Mouse (Mus musculus) 416B (cell line): ENCODE results near the gene Nup98.
A peak's percentile ranks its signal among the peaks of the same experiment; 100 is the strongest.

Experiments
- DNase-seq: peaks from one replicate; pipeline ENCODE4 v3.0.0; 2011; ENCODE audit warnings: low read depth

Nup98 gene

GRCm38 (mm10) chr7:102209756-102210721 is at the start of gene Nup98, which contains the start of gene Pgap2:
Gene Nup98, minus strand, starts transcription at chr7:102210176.
Gene Pgap2, plus strand, starts transcription at chr7:102210208.
- peak; percentile 100 for DNase-seq

- DNase-seq = no peak
These were observed 48.8 kb upstream of the Nup98 start for GRCm38 (mm10) chr7:102258753-102259152.

GRCm38 (mm10) chr7:102258189-102258588 is 48.2 kb upstream of the Nup98 start:
- peak; percentile 83 for DNase-seq

DNA sequence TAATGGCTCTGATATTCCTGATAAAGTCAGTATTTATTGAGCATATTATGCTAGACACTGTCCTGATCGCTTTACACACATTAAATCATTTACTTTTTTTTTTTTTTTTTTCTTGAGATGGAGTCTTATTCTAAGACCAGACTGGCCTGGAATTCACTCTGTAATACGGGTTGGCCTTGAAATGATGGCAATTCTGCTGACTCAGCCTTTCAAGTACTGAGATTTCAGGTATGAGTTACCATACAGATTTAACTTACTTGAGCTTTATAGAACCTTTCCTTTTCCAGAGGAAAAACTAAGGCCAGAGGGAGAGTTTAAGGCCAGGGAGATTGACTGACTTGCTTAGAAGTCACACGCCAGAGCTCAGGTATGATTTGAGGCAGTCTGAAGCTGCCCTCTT is 46.7 kb upstream of the Nup98 start:
- DNase-seq = no peak

DNA sequence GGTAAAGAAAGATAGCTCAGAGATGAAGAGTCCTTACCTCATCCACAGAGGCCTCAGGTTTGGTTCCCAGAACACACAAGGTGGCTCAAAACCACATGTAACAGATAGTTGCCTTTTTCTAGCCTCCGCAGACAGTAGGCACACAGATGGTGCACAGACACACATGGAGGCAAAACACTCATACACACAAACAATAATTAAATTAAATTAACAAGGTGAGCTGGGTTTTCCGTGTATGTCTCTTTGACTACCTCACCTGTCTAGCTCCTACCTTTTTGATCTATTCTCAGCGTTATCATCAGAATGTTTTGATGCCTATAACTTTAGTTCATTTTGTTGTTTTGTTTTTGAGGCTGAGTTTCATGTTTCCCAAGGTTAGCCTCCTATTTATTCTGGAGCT is 46.0 kb upstream of the Nup98 start, which contains the start of gene Rhog:
Gene Rhog, minus strand, starts transcription at position 101 of the 400 bp plus-strand sequence.
- DNase-seq = no peak

DNA sequence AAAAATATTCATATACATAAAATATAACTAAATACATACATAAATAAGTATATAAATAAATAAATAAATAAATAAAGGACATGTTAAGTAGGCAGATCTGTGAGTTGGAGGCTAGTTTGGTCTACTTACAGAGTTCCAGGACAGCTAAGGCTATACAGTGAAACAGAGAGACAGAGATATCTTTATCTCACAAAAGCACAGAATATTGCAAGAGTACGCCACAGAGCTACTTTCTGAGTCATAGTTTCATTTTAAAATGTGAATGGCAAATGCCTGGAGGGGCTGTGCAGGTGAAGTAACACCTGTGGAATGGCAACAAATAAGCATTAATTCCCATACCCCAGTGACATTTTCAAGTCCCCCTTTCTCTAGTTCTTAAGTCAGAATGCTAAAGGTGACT is 43.7 kb upstream of the Nup98 start:
- DNase-seq = no peak

GRCm38 (mm10) chr7:102250631-102251214 is 40.7 kb upstream of the Nup98 start:
- peak; percentile 93 for DNase-seq

GRCm38 (mm10) chr7:102249896-102250630 is 40.1 kb upstream of the Nup98 start:
- peak; percentile 85 for DNase-seq

GRCm38 (mm10) chr7:102249531-102249895 is 39.5 kb upstream of the Nup98 start:
- peak; percentile 65 for DNase-seq

- DNase-seq = peak; percentile 77
These were observed 38.9 kb upstream of the Nup98 start for GRCm38 (mm10) chr7:102248691-102249404.

DNA sequence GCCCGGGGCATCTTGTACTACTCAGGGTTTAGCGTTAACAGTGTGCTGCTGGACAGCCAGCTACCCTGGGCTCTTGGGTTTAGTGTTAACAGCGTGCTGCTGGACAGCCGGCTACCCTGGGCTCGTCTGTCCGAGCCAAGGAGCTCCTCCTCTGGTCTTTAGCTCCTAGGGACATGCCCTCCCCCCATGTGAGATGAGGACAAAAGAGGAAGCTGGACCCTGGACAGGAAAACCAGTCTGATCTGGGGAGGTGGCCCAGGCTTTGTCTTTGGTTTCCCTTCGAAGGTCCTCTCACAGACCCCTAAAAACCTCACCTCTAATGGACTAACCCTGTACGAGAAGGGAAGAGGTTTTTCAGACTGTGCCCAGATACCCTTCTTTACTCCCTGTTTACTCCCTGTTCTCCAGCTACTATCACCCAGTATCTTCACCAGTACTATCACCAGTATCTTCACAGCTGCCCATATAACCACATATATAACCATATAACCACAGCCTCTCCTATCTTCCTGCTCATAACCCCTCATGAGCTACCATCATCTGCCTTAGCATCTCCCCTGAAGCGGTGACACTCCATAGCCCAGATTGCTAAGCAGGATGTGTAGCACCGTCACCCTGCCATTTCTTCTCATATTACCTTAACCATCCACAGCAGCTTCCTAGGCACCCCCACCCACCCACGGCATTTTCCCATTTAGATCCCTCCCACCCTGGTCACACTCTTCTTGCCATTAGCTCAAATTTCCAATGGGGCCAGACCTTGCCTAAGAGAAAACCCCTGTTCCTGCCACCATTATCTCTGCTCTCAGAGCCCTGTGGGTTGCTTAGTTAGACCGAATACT is 37.2 kb upstream of the Nup98 start:
- peak; percentile 89 for DNase-seq

DNA sequence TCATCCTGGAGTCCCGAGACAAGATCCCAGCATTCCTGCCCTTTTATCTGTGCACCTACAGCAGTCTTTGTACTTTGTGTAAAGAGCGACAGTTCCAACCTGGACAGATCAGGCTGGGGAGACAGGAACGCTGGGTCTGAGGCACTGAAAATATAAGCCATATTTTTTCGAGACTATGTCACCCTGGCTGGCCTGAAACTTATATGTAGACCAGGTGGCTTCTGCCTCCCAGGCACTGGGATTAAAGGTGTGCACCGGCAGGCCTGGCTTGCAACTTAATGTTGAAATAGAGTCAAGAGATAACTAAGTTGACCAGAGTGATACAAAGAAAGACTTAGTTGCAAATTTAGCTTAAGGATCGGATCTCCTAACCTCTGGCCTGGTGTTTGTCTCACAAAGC is 36.3 kb upstream of the Nup98 start:
- no peak for DNase-seq

DNA sequence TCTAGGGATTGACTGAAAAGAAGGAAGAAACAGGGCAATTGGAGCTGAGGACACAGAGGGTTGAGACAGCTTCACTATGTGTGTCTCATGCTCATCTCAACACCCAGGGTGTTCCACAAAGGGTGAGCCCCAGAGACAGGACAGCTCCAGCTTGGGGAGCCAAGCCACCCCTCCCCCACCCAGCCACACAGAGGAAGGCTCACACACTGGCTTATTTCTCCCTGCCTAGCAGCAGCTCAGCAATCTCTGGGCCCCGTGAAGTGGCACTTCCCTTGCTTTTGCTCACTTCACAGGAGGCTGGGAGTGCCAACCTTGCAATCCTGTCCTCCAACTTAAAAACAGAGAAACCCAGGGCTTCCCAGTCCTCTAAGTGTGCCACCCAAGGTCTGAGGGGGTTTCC is 35.8 kb upstream of the Nup98 start:
- DNase-seq = peak; percentile 58

GRCm38 (mm10) chr7:102244782-102245535 is 35.0 kb upstream of the Nup98 start:
- DNase-seq = peak; percentile 62

DNA sequence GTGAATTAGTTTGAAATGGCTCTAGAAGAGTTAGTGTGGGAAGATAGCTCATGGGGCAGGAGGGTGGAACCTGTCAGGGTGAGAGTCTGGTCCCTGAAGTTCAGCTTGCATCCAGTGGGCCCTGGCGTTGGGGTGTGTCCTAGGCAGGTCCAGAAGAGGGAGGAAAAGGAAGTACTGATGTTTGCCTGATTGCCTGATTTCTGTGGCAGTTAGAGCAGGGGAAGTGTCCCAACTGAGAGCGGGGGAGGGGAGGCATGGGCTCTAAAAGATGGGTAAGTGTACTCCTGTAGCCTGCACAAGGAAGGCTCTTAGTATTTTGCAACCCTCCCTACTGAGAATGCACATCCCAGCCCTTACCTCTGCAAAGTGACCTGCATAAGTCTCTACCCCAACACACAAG is 33.9 kb upstream of the Nup98 start:
- DNase-seq = peak; percentile 95

DNA sequence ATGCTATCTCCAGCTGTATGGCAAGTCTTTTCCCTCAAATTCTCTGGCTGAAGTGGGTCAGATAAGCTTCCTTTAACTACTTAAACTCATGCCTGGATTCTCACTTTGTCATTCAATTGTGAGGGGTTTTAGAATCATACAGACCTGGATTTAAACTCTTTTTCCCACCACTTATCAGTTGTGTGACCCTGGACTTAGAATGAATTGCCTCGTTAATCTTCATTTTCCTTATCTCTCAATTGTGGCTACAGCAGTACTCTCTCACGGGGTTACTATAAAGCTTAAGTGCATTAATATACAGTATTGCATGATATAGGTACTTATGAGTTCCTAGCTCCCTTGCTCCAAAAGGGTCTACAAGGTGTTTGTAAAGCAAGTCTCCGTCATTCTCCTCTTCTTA is 32.9 kb upstream of the Nup98 start:
- no peak for DNase-seq

DNA sequence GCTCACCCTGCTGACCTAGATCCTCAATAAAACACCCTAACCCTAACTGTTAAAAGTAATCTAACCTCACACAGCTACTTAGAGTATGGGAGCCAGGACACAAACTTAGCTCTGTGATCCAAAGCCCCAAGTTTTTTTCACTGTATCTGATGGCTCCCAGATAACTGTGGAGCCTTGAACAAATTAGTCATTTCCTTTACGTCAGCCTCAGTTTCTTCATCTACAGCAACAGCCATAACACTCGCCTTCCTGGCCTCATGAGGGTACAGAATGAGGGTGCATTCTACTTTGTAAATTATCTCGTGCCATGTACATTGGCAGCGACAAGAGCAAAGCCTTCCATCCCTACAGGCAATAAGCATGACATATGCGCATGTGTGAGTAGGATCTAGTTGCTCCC is 32.4 kb upstream of the Nup98 start:
- DNase-seq = peak; percentile 97

GRCm38 (mm10) chr7:102239591-102239990 is 29.6 kb upstream of the Nup98 start:
- no peak for DNase-seq

DNA sequence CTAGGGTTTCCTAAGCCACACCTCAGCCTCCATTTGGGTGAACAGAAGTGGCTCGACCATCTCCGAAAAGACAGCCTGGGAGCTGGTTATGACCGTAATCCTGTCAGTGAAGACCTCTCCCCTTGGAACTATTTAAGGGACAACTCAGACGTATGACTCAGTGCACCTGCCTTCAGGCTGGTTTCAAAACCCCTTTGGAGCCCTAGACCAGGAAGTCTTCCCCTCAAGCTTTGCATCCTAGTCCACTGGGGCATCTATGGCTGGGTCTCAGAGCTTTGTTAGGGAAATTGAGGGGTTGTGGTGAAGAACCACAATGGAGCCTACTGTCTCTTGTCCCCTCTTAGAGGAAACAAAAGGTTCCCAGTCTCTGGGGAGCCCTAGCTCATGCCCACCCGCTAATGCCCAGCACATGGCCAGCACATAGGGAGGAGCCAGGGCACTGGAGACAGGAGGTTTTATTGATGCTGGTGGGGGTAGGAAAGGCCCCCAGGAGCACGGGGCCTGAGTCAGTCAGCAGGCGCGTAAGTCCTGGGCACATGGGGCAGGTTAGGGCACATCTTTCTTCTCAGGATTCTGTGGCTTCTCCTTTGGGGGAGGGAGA is 28.8 kb upstream of the Nup98 start:
- no peak for DNase-seq

DNA sequence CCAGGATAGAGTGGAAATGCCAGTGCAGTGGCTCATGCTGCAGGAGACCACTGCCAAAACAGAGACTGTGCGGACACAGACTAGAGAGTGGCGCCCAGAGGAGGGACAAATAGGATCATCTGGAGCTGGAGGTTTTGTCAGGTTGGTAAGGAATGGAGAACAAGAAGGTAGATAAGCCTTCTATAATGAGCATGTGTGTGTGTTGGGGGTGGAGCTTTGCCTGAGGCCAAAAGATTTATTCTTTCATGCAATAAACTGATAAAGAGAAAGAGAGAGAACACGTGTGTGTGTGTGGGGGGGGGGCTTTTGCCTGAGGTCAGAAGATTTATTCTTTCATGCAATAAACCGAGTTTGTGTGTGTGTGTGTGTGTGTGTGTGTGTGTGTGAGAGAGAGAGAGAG is 23.1 kb upstream of the Nup98 start:
- no peak for DNase-seq
